Mouse (Mus musculus) embryo, embryonic 10 days (tissue): Measurements from ENCODE around the gene Spock1.

ENCODE experiments used
- DNase-seq: peaks from one replicate; pipeline ENCODE4 v3.0.0-alpha.2; 2015; ENCODE audit warnings: low spot score

The Spock1 gene

DNA sequence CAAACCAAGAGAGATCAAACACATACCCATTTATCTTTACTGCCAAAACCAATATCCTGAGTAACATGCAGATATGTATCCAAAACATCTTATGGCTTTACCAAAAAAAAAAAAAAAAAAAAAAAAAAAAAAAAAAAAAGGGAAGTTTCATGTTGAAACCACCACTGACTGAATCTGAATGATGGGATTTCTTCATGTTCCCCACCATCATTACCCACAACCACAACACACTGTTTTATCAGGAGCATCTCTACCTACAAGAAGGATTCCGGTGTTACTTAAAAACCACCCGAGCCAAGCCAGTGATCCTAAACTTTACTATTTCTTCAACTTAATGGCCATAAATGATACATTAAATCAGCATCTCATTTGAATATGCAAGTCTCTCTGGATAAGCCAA is 109.5 kb downstream of the Spock1 start:
- no peak for DNase-seq

GRCm38 (mm10) chr13:57796951-57797692 is 111.0 kb downstream of the Spock1 start:
- no peak for DNase-seq

GRCm38 (mm10) chr13:57793643-57794240 is 114.4 kb downstream of the Spock1 start:
- no peak for DNase-seq

GRCm38 (mm10) chr13:57789796-57790195 is 118.3 kb downstream of the Spock1 start:
- DNase-seq = no peak

- no peak for DNase-seq
Measured at GRCm38 (mm10) chr13:57788299-57788698, 119.8 kb downstream of the Spock1 start.

DNA sequence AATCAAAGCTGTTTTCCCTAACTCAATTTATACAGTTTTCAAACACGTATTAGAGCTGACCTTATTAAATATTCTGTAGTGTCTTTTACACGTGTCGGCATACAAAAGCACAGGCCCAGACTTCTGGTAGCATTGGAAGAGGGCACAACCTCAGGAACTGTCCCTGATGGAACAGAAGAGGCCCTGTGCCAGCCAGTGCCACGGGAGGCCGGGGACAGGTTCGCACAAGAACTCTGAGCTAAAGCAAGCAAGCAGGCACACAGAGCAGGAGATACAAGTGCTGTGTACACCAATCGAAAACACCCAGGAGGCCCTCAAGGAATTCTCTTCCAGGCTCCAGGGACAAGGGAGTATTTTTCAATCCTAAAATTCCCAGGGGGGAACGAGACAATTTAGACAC is 121.9 kb downstream of the Spock1 start:
- no peak for DNase-seq

- DNase-seq = no peak
Measured at GRCm38 (mm10) chr13:57782975-57783374, 125.2 kb downstream of the Spock1 start.

DNA sequence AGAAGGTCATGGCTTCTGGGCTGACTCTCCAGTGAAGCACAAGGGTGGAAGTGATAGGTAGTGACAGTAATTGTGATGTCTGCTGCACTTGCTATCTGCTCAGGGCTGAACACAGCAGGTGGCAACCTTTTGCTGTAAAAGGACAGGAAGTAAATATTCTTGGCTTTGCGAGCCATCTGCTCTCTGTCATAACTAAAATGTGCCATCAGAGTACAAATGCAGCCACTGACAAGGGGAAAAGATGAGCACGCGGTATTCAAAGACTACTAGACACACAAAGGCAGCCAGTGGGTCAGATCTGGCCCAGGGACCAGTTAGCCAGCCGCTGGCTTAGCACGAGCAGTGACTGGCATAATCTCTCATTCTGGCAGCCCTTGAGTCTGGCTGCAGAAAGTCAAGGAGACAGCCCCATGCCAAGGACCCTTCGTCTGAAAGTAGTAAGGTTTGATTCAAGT is 126.0 kb downstream of the Spock1 start:
- no peak for DNase-seq

DNA sequence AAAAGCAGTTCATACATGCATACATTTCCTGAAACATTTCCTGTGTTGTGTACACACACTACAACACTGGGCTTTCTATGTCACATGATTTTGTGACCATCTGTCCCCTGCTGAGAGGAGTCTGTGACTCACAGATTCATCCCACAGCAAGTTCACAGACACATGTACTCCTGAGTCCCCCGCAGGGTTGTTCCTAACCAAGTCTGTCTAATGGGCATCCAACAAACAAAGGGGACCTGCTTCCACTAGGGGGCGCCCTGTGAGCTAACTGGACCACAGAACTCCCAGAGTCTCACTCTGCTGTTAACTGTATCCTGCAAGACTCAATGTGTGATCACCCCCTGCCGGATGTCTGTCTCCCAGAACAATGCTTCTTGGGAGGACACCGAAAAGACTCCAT is 129.0 kb downstream of the Spock1 start:
- DNase-seq = no peak

GRCm38 (mm10) chr13:57778524-57778923 is 129.6 kb downstream of the Spock1 start:
- DNase-seq = no peak

DNA sequence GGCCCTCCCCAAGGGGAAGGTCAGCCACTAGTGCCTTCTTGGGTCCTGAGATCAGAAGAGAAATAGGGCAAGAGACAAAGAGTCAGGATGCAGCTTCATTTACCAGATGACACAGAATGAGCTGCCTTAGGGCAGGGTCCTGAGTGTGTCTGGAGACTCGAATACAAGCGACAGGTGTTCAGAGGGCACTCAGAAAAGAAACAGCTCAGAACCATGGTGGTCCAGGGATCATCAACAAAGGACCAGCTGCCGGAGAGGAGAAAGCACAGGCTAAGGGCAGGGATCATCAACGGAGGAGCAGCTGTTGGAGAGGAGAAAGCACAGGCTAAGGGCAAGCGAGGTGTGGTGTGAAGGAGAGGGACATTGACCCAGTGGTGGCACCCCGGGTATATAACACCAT is 136.1 kb downstream of the Spock1 start:
- no peak for DNase-seq

GRCm38 (mm10) chr13:57766721-57767120 is 141.4 kb downstream of the Spock1 start:
- no peak for DNase-seq

GRCm38 (mm10) chr13:57761122-57761521 is 147.0 kb downstream of the Spock1 start:
- DNase-seq = no peak

GRCm38 (mm10) chr13:57760618-57761017 is 147.5 kb downstream of the Spock1 start:
- no peak for DNase-seq

- no peak for DNase-seq
Measured at GRCm38 (mm10) chr13:57756316-57756715, 151.8 kb downstream of the Spock1 start.

- no peak for DNase-seq
Measured at GRCm38 (mm10) chr13:57750831-57751230, 157.3 kb downstream of the Spock1 start.

DNA sequence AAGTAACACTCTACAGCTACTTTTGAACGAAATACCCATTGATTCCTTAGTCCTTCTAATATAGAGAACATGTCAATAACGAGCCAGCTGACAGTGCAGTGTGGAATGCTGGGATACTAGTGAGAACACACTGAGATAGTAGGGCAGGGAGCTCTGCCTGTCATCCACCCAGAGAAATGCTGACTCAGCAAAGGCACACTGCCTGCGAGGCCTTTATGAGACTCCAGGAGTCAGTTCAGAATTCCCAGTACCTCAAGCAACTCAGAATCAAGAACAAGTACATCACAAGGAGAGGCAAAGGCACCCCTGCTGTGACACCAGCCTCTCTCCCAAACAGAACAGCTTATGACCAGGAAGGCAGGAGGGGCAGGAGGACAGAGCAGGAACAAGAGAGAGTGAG is 163.5 kb downstream of the Spock1 start:
- DNase-seq = no peak

GRCm38 (mm10) chr13:57741186-57741585 is 166.9 kb downstream of the Spock1 start:
- DNase-seq = no peak

GRCm38 (mm10) chr13:57740473-57740872 is 167.7 kb downstream of the Spock1 start:
- no peak for DNase-seq

DNA sequence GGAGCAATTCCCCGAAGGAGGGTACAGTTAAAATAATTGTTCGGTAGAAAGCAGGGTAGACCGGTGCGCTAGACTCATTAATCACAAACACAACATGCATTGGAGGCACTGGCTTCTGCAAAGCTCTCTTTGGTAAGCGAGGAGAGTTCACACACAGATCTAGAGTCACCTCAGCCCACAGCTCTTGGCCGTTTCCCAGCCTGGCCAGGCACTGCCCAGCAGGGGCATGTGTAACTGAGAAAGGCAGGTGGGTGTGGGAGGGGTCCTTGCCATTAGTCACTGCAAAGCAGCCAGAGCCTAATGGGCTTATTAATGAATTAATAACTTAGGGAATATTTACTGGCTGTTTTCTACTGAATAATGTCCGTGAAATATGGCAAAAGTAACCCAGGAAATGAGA is 172.1 kb downstream of the Spock1 start:
- DNase-seq = no peak

DNA sequence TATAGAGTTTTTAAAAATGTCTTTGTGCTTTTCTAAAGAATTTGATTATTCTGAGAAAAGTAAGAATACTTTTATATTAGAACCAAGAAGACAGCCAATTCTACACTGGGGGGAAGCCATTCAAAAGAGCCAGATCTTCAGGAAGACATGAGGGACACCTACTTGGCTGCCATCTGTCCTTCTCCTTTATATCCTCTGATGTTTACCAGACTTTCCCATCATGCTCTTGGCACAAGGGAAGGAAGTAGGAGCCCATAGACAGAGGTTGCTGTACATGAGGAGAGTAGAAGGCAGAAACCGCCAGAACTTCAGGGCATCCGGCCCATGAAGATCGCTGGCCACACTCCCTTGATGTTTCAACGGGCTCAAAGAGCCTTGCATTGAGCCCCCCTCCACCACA is 173.6 kb downstream of the Spock1 start:
- no peak for DNase-seq

DNA sequence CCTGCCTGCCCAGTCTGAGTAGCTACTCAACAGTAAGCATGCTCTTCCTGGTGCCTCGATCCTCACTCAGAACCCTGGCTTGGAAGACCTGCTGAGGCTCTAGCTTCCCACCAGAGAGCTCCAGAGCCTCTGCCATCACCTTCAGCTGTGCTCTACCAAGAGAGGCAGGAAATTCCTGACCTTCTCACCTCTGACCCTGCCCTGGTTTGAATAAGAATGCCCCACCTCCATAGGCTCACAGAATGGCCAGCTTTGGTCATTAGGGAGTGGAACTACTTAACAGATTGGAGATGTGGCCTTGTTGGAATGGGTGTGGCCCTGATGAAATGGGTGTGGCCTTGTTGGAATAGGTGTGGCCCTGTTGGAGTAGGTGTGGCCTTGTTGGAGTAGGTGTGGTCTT is 174.6 kb downstream of the Spock1 start:
- no peak for DNase-seq

GRCm38 (mm10) chr13:57732251-57732650 is 175.9 kb downstream of the Spock1 start:
- no peak for DNase-seq

DNA sequence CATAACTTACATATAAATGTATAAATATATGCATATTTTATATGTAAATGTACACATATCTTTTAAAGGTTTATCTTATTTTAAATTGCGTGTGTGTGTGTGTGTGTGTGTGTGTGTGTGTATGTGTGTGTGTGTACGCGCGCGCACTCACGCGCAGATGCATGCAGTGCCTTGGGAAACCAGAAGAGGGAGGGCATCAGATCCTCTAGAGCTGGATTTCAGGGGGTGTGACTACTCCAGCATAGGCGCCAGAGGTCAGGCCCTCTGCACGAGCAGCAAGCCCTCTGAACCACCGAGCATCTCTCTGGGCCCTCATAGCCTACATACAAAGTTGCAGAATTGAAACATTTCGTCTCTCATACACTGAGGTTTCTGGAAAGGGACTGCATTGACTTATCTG is 180.4 kb downstream of the Spock1 start:
- no peak for DNase-seq
